Mouse (Mus musculus): ENCODE results near the gene Cd8a.

Cd8a gene

DNA sequence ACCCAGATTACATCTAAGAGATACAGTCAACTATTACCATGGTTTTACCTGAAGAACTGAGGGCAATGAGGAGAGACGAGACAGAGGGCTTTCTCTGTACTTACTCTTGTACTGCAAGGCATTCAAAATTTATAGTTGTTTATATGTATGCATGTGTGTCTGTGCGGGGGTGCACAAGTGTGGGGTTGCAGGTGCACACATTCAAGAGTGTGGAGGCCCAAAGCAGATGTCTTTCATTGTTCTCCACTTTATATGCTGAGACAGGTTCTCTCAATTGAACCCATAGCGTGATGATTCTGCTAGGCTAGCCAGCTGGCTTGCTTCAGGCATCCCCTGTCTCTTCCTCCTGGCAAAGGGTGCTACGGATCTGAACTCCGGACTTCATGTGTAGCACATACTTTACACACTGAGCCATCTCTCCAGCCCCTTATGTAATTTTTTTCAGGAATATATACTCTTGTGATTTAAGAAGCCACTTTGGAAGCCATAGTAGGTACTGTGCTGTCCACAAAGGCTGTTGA lies 2.1 kb upstream of the Cd8a start:
- no peak for DNase-seq (ENCODE audit: low spot score)

DNA sequence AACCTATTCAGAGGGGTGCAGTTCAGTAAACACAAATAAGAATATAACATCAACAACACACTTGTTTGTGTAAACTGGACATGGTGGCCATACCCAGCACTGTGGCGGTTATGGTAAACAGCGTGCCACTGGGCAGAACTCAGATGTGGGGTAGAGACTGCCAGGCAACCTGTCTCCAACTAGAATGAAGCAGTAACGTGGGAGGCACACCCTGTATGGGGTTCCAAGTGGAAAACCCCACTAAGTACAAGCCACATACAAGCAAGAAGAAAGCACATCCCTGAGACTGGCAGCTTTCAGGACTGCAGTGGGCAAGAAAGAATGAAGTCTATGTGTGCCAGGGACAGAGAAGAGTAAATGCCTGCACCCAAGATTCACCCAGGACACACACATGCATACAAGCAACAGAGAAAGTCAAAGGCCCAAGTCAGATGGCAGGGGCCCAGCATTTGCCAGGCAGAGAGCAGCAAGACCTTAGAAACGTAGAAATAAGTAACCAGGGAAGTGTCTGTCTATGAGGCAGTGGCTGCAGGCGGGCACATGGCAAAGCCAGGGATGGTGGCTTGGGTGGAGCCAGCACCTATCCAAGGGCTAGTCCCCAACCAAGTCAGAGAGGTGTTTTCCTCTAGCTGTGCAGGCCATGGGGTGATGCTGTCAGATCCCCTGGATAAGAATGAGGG lies 1.0 kb upstream of the Cd8a start:
- no peak for DNase-seq (ENCODE audit: low spot score)

GRCm38 (mm10) chr6:71374311-71374829 lies 1.1 kb downstream of the Cd8a start:
- DNase-seq (ENCODE audit: low spot score) = no peak

DNA sequence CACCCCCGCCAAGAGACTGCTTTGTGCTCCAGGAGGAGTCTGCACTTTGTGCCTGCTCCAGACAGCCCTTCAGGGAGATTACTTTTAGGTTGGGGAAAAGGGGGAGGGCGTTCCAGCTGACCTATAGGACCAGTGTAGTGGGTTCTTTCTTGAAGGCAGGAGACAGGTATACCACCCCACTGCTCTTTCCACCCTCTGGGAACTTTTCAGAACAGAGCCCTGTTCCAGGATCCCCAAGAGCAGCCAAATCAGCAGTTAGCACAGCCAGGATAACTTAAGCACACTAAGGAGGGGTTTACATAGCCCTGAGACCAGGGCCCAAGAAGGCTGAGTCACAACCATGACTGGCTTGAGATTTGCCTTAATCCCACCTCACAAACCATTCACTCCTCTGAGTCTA lies 1.7 kb downstream of the Cd8a start:
- no peak for DNase-seq (ENCODE audit: low spot score)

DNA sequence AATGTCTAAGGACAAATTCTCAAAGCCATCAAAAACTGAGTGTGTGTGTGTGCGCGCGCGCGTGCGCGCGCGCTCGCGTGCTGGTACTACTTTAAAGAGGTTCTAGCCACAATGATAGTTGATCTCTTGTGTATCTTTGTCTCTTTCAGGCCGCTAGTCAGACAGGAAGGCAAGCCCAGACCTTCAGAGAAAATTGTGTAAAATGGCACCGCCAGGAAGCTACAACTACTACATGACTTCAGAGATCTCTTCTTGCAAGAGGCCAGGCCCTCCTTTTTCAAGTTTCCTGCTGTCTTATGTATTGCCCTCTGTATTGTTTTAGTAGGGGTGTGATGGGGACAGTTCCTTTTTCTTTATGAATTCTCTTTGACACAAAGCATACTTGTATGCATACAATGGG lies 3.5 kb downstream of the Cd8a start:
- DNase-seq (ENCODE audit: low spot score) = no peak

- DNase-seq (ENCODE audit: low spot score) = no peak
These were observed 8.4 kb downstream of the Cd8a start for GRCm38 (mm10) chr6:71381654-71382053.

DNA sequence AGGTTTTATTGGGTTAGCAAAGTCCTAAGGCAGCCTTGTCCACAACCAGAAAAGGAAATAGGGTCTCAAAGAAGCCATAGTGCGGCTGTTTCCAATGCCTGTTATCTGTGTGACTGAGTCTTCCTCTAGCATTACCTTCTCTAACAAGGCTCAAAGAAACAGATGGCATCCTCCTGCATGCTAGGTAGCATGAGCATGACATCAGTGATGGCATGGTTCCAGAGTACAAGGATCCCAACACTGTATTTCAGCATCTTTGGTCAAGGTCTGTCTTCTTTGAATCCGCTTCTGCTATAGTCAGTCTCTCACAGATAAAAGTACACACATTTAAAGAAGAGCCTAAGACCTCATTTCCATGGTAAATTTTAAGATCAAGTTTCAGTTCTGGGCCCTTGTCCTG lies 17.3 kb downstream of the Cd8a start:
- no peak for DNase-seq (ENCODE audit: low spot score)

DNA sequence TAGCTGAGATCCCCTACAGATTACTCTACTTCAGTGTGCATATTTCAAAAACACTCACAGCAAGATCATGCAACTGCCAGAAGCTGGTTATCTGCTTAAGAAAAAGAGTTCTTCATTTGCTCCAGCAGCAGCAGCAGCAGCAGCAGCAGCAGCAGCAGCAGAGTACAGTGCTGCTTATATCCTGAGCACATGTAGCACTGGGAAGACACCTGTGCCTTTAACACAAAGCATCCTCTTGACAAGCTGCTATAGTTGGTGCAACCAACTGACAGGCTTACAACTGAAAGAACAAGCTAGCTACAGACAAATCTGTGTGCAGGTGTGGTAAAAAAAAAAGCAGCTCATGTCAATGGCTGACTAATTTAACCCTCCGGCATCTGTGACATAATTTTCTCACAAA lies 22.8 kb downstream of the Cd8a start:
- no peak for DNase-seq (ENCODE audit: low spot score)

DNA sequence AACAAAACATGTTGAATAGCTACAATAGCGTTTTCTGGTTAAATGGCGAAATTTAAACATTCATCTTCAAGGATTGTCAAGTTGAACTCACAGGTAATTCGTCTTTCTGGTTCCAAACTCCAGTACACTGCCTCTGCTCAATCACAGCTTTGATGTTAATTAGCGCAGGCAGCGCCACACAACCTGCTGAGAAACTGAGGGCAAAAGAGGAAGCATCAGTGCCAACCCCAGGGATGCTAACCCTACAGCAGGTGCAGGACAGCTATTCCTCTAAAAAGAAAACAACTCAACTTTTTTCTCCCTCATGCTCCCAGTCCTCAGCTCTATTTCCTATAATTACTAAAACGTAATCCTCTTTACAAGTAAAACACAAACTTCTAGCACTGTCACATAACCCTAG lies 23.5 kb downstream of the Cd8a start:
- no peak for DNase-seq (ENCODE audit: low spot score)

- DNase-seq (ENCODE audit: low spot score) = no peak
These were observed 25.8 kb downstream of the Cd8a start for GRCm38 (mm10) chr6:71398829-71399609.

- DNase-seq (ENCODE audit: low spot score) = no peak
These were observed 41.4 kb downstream of the Cd8a start for GRCm38 (mm10) chr6:71414624-71415023.

GRCm38 (mm10) chr6:71415446-71415845 lies 42.2 kb downstream of the Cd8a start:
- DNase-seq (ENCODE audit: low spot score) = no peak

DNA sequence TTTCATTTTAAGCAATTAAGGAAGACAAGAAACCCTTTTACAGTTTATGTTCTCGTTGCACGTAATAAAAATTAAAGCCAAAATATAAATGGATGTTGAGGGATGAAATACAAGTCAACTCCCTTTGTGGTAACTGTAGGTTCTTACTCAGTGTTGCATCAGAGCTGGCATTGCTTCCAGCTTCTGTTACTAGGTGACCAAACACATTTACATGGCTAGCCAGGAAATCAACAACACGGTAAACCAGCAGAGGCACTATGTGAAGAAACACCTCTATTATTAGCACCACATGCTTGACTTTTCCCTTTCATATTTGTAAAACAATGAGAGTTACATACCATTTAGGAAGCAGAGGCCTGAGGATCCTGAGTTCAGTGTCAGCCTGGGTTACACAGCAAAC lies 45.6 kb downstream of the Cd8a start:
- DNase-seq (ENCODE audit: low spot score) = no peak

DNA sequence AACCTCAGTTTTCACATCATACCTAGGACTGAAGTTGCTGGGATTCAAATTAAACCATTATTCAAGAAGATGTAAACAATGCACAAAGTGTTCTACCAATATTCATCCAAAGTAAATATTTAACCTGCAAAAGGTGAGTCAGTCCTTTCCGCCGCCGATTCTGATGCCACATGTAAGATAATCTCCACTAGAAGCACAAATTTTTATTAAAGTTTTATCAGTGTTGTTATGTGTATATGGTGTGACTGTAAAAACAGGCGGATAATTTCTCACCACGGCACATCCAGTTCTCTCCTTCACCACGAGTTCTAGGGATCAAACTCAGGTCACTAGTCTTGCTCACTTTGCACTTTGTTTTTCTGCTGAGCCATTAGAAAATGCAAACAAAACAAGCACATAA lies 47.6 kb downstream of the Cd8a start:
- DNase-seq (ENCODE audit: low spot score) = no peak

- DNase-seq (ENCODE audit: low spot score) = no peak
These were observed 48.9 kb downstream of the Cd8a start for GRCm38 (mm10) chr6:71422162-71422561.

- peak; percentile 55 for DNase-seq (ENCODE audit: low spot score)
These were observed 49.9 kb downstream of the Cd8a start for GRCm38 (mm10) chr6:71423116-71423515.

DNA sequence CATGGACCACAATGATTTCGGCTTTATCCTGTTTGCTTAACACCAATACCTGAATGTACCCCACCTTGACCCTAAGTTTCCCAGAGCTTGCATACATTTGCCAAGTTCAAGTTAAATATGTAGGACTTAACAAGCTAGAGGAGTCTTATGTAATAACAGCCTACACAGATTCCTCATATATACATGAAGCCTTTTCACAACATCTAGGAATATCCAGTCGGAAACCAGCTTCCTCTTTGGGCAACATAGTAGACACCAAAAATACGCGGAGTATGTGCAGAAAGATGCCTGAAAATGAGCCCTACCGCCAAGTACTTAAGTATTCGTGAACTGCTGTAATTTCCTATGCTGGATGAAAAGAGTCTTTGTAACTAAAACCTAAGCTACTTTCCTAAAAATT lies 52.5 kb downstream of the Cd8a start:
- no peak for DNase-seq (ENCODE audit: low spot score)

GRCm38 (mm10) chr6:71427996-71428725 lies 54.9 kb downstream of the Cd8a start:
- DNase-seq (ENCODE audit: low spot score) = no peak
